Mouse (Mus musculus): ENCODE measurements at regions not wholly inside any gene's neighbourhood (a gene's known extent, or its start where the extent isn't known, plus 50 kb on each side); places are given as distances from the start of the nearest gene placed in this dataset.

- POLR2A ChIA-PET = no interaction called here
- CTCF ChIA-PET = no interaction called here
Observed at GRCm38 (mm10) chr13:6473401-6474190, 74.4 kb upstream of the Pitrm1 start.

- CTCF ChIA-PET = no interaction called here
- POLR2A ChIA-PET = interaction anchor here in 1 of 4 experiments (0.7 kb wide), 1 partner anchor 1460 kb away, joined by 3 read pairs; no protein-coding TSS in a partner anchor
Observed at GRCm38 (mm10) chr13:6479667-6480066, 68.3 kb upstream of the Pitrm1 start.

GRCm38 (mm10) chr13:6484418-6484817, 63.5 kb upstream of the Pitrm1 start:
- ChIA-PET POLR2A (no interaction called here), CTCF (no interaction called here)

- POLR2A ChIA-PET = interaction anchor here in 1 of 4 experiments (0.6 kb wide), 1 partner anchor 643 kb away, joined by 3 read pairs; no protein-coding TSS in a partner anchor
- CTCF ChIA-PET = no interaction called here
Observed at GRCm38 (mm10) chr13:6487837-6488236, 60.1 kb upstream of the Pitrm1 start.

GRCm38 (mm10) chr13:6492916-6493619, 54.9 kb upstream of the Pitrm1 start:
- ChIA-PET POLR2A (no interaction called here), CTCF (interaction anchor here in 2 of 4 experiments (0.5 kb wide), 2 partner anchors 216 to 1826 kb away, joined by 3 read pairs; no protein-coding TSS in a partner anchor)

All from embryonic stem cell, embryonic (primary cell).